Mouse (Mus musculus) cortical plate, adult 2 months (tissue): ENCODE measurements around the gene Dnmt3l. TPM values are rescaled to one million over a fixed set of nuclear protein-coding genes. Genes with fewer than 3 reads are reported as not detected.
A peak's percentile ranks its signal among the peaks of the same experiment; 100 is the strongest.

Experiments used
- H3K27ac ChIP-seq: fragments of 200-500 bp; 2 replicates; pipeline ENCODE4 v1.5.1; 2012; ENCODE audit warnings: low read length, control low read depth, inconsistent platforms; ENCODE audit not compliant: insufficient read depth
- H3K4me1 ChIP-seq: fragments of 200-500 bp; 2 replicates; pipeline ENCODE4 v1.6.1; 2011; ENCODE audit warnings: low read length; ENCODE audit not compliant: control insufficient read depth, insufficient read depth
- H3K4me3 ChIP-seq: fragments of 200-500 bp; 2 replicates; pipeline ENCODE4 v1.5.1; 2011; ENCODE audit warnings: mild to moderate bottlenecking, low read length, control low read depth; ENCODE audit not compliant: insufficient read depth
- CTCF ChIP-seq: fragments of 200-500 bp; IDR thresholded peaks from 2 replicates; pipeline ENCODE4 v1.5.1; 2011; ENCODE audit warnings: mild to moderate bottlenecking, control low read depth, low read length; ENCODE audit not compliant: insufficient read depth; ENCODE audit errors: extremely low read depth
- POLR2A ChIP-seq: fragments of 200-500 bp; IDR thresholded peaks from 2 replicates; pipeline ENCODE4 v1.6.1; 2011; ENCODE audit warnings: mild to moderate bottlenecking, low read length, control low read depth; ENCODE audit not compliant: insufficient read depth; ENCODE audit errors: extremely low read depth
- polyA plus RNA-seq: library from polyadenylated mRNA; depleted of rRNA; stranded (reverse); fragments of >200 nt; gene quantifications from 2 replicates; pipeline ENCODE4 v1.2.3, GENCODE M21; 2012

Dnmt3l gene
- polyA plus RNA-seq, 1 experiment = 0.13 TPM

DNA sequence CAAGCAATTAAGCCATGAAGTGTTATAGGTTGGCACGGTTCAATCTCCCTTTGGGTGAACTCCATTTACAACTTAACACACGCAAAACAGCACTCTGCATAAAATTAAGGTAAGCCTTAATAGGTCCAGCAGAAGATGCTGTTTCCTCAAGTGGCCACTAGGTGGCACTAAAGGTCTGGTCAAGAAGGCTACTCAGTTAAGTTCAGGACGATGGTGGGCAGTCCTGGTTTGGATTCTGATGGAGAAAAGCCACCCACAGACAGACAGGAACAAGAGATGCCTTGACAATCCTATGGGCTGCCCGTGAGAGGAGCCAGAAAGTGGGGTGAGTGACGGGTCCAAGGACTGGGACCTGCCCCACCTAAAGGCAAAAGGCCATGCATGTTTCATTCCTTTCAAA lies 13.6 kb upstream of the Dnmt3l start:
- H3K4me1 ChIP-seq = no peaks in the 10 kb centered on the region
- H3K4me3 ChIP-seq = no peak overlapping the region
- no peak for TF ChIP-seq POLR2A
- TF ChIP-seq CTCF = peak; percentile 95
- no peak overlapping the region for H3K27ac ChIP-seq

DNA sequence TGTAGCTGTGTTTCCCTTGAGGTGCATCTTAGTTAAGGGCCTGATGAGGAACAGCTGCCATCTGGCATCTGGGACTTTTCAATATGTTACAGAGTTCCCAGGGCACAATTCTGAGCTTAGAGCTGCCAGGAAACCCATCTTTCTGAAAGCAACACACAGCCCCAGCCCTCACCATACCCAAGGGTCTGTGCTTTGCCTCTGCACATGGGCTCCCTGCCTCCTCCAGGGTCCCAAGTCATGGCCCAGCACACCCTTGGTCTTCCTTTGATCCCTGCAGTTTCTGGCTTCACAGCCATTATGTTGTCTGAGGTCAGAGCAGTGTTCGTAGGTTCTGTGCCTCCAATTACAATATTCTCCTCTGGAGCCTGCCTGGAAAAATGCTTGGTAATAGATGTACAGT lies 12.7 kb upstream of the Dnmt3l start:
- TF ChIP-seq POLR2A = no peak
- no peak for TF ChIP-seq CTCF
- H3K4me3 ChIP-seq = no peak overlapping the region
- H3K4me1 ChIP-seq = no peaks in the 10 kb centered on the region

DNA sequence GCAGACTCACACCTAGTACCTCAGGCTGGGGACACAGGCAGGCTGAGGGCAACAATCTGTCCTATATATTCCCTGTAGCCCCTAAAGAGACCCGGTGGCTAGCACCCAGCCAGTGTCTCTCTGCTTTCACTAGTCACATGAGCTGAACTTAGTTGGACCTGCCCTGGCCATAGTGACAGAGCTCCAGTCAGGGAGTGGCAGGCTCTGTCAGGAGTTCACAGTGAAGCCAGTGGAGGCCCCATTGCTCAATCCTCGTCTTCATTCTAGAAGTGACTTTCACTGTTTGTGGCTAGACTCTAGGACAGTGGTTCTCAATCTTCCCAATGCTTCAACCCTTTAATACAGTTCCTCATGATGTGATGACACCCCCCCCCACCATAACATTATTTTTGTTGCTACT lies 9.8 kb upstream of the Dnmt3l start:
- TF ChIP-seq CTCF (no peak), POLR2A (no peak)
- no peaks in the 10 kb centered on the region for H3K4me1 ChIP-seq
- H3K27ac ChIP-seq = no peak overlapping the region
- H3K4me3 ChIP-seq = no peak overlapping the region

More for the DNA sequence above, 12.7 kb upstream of the Dnmt3l start:
- no peak overlapping the region for H3K27ac ChIP-seq

DNA sequence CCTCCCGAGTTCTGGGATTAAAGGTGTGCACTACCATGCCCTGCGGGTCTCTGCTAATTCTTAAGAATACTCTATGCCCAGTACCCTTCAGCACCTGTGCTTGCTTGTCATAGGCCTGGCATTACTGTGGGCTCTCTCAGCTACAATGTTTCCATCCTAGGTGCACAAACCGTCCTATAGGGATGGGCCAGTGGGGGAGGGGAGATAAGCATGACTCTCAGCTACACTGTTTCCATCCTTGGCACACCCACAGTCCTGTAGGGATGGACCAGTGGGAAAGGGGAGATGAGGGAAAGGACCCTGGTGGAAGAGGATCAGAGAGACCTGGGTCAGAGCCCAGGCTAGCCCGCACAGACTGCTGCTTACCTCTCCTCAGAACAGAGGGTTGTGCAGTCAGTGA lies 4.6 kb upstream of the Dnmt3l start:
- H3K4me1 ChIP-seq = no peaks in the 10 kb centered on the region
- no peak overlapping the region for H3K27ac ChIP-seq
- no peak for TF ChIP-seq POLR2A
- TF ChIP-seq CTCF = no peak
- no peak overlapping the region for H3K4me3 ChIP-seq

DNA sequence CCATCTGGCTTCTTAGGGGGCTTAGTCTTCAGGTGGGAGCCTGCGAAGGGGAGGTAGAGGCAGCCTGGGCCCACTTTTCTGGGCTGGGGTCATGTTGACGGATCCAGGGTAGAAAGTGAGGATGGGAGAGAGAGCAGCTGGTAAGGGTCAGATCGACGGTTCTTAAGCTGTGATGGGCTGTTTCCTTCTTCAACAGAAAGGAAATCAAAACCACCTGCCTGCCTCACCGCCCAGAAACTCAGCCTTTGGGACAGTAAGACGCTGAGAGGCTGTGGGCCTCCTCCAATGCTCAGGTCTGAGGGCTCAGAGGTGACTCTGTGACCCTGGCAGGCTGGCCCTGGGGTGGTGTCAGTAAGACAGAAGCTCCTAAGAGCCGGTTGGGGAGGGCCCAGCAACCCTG lies 349 bp downstream of the Dnmt3l start:
- no peak for TF ChIP-seq CTCF
- no peak overlapping the region for H3K4me3 ChIP-seq

DNA sequence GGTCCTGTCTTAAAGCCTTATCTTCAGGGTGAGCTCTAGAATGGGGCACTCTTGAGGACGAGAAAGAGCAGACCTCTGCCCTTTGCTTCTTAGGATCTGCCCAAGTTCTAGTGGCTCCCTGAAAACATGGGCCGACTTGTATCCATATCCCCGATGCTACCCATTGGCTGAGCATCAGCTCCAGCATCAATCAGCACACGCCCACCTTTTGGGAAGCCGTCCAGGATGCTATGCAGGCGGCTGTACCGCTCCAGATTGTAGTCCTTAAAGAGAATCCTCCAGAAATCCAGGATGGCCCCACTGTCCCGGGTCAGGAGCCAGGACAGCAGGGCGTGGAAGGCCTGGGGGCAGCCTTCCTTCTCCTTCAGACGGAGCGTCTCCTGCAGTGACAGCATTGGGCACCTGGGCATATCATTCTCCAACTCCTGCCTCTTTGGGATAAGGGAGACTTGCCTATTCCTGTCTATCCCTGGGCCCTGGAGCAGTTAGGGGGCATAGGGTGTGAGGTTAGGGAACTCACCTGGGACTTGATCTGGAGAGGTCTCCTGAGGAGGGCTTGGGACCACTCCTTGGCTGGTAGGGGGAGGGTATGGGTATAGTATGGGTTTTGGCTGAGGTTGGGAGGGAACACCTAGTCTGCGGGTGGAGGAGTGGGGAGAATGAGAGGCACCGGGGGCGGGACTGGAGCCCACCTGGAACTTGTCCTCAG lies 1.1 kb downstream of the Dnmt3l start:
- no peak overlapping the region for H3K4me3 ChIP-seq
- TF ChIP-seq CTCF = no peak
- TF ChIP-seq POLR2A = no peak

More for the DNA sequence above, 349 bp downstream of the Dnmt3l start:
- no peak overlapping the region for H3K27ac ChIP-seq
- no peaks in the 10 kb centered on the region for H3K4me1 ChIP-seq

DNA sequence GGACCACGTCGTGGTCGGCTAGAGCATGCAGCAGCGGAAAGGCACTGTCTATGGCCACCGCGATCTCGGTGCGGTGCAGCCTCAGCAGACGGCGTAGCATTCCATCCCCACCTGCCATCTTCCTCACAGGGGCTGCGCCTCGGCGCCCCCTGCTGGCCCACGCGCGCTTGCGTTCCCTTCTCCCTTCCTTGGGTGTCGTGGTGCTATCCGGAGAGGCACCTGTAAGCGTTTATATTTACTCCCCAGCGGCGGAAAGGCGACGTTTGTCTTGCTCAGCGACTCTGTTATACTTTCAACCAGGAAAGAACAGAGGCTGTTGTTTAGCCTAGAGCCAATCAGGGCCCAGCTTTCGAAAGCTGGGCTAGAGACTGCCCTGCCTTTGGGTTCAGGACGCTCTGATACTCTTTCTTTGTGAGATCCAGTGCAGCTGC lies 1.7 kb downstream of the Dnmt3l start, which contains the start of gene Aire:
Gene Aire, minus strand, starts transcription at position 205 of the 431 bp plus-strand sequence.
- H3K4me3 ChIP-seq = no peak within 1 kb of the TSS

More for the DNA sequence above, 1.1 kb downstream of the Dnmt3l start:
- no peak overlapping the region for H3K27ac ChIP-seq
- H3K4me1 ChIP-seq = no peaks in the 10 kb centered on the region

DNA sequence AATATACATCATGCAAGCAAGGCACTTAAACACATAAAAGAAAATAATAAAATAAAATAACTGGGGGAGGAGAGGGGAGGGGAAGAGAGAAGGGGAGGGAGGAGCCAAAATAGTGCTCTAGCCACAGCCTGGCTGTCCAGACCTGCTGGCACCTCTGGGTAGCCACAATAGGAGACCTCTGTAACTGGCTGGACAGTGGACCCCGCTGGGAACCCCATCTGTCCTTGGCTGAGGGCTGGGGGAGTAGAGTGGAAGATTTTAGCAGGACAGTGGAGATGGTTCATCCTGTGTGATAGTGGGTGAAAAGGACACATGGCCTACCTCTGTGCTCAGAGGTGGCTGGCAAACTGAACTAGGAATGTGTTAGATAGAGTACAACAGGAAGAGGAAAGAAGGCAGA lies 2.8 kb downstream of the Dnmt3l start:
- Histone ChIP-seq H3K4me3 (no peak overlapping the region), H3K27ac (no peak overlapping the region), H3K4me1 (no peaks in the 10 kb centered on the region)
- no peak for TF ChIP-seq CTCF
- TF ChIP-seq POLR2A = no peak

More for the DNA sequence above, 1.7 kb downstream of the Dnmt3l start, which contains the start of gene Aire:
- Histone ChIP-seq H3K27ac (no peak within 1 kb of the TSS), H3K4me1 (no peaks in the 10 kb centered on the region)
- peak; percentile 56 for TF ChIP-seq CTCF
- TF ChIP-seq POLR2A = no peak

DNA sequence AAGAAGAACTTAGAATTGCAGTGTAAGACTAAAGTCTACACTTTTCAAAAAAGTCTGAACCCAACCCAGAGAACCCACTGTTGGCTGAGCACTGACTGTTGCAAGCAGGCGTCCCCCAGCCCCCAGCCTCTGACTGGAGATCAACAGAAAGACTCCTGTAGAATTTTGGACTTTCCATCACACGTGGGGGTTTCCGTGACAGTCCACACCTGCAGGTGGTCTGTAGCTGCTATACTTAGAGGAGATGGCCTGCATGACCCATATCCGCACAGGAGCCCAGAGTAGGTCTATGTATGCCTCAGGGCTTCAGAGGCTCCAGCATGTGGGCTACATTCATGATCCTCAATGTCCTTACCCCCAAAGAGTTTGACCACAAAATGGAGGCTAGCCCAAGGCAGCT lies 4.6 kb downstream of the Dnmt3l start:
- TF ChIP-seq POLR2A (no peak), CTCF (no peak)
- Histone ChIP-seq H3K27ac (no peak overlapping the region), H3K4me1 (no peaks in the 10 kb centered on the region), H3K4me3 (no peak overlapping the region)

DNA sequence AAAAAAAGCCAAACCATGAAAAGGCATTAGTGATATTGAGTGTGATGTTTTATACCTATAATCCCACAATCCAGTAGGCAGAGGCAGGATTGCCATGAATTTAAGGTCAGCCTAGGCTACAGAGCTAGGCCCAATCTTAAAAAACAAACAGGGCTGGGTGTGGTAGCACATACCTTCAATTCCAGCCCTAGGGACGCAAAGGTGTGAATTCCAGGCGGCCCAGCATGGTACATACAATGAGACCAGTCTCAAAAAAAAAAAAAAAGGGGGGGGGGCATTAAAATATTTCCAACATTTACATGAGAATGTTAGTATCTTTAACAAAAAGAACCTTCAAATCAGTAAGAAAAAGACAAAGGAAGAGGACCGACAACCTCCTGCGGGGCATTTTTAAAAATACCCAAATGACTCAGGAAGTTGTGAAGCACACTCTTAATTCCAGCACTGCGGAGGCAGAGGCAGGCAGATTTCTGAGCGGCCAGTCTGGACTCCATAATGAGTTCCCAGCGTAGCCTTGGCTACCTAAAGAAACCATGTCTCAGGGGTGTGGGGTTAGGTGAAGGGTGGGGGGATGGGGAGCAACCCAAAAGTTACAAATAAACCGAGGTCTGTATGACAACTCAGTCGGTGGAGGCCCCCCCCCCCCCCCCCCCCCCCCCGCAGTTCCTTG lies 6.4 kb downstream of the Dnmt3l start:
- H3K27ac ChIP-seq = no peak overlapping the region
- H3K4me3 ChIP-seq = no peak overlapping the region
- no peak for TF ChIP-seq CTCF
- no peak for TF ChIP-seq POLR2A
- no peaks in the 10 kb centered on the region for H3K4me1 ChIP-seq
